Mouse (Mus musculus) ES-Bruce4 (cell line): ENCODE results near the gene Elac2.

Source experiments
- CTCF ChIP-seq: IDR thresholded peaks from one replicate; pipeline ENCODE4 v1.8.1; 2011; ENCODE audit warnings: low read depth, low read length
- POLR2A ChIP-seq: IDR thresholded peaks from one replicate; pipeline ENCODE4 v1.8.1; 2011; ENCODE audit warnings: low read length; ENCODE audit not compliant: insufficient read depth

GRCm38 (mm10) chr11:64949782-64950181 is 29.1 kb upstream of the Elac2 start:
- TF ChIP-seq POLR2A (no peak), CTCF (no peak)
